ENCODE assay signal across 26 mouse cellular contexts in the genomic region with DNA sequence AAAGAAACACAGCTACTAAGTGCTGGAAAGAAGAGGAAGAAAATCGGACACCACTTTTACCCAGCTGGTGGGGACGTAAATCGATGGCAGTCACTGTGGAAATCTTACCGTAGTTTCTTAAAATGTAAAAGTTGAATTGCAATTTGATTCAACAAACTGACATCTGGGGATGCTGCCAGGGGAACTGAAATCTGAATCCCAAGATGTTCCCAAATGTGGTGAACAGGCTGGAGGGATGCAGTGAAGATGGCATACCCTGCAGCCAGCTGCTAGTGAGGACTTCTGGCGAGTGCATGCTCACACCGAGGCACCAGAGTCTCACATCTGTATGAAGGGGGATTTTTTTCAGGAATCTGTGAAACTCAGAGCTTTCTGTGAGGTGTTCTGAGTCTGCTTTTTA.
DNase-seq lines count a peak whose midpoint lies in the region; ATAC-seq lines count a peak whose summit lies in the region.
"Had no signal": no experiment of that assay in that cellular context is flagged by ENCODE, and none has a peak within 500 bp of the region (broad histone marks: within the 10 kb centered on the region; RNA-seq: fewer than 3 reads in every experiment).

No protein-coding gene starts in this region.

- H3K9ac ChIP-seq in embryonic facial prominence, embryonic 13.5 days, result no peak overlapping the region
- no peak overlapping the region for H3K9ac ChIP-seq in embryonic facial prominence, embryonic 14.5 days (ENCODE audit: low read depth, low read length)
- H3K9ac ChIP-seq: forebrain, embryonic 12.5 days; forebrain, embryonic 15.5 days; heart, embryonic 13.5 days; hindbrain, embryonic 14.5 days had no signal

- H3K4me3 ChIP-seq in embryonic facial prominence, embryonic 13.5 days, result no peak overlapping the region
- no peak overlapping the region for H3K4me3 ChIP-seq in embryonic facial prominence, embryonic 10.5 days
- H3K4me3 ChIP-seq in embryonic facial prominence, embryonic 14.5 days (ENCODE audit: low read depth, low read length), result no peak overlapping the region
- H3K4me3 ChIP-seq: erythroblast, embryonic 14.5 days; forebrain, embryonic 12.5 days; forebrain, embryonic 15.5 days; heart, adult 2 months; heart, embryonic 10.5 days; heart, embryonic 13.5 days had no signal

- intact Hi-C loops in gastrocnemius, postnatal 14 days (cut with DNase I; ENCODE audit: low total_unique reads), result no loop called here

- 40% methylated on average over 6 of the region's 6 CpGs for WGBS in embryonic facial prominence, embryonic 13.5 days
- WGBS in embryonic facial prominence, embryonic 10.5 days, result 81% methylated on average over 6 of the region's 6 CpGs
- WGBS in embryonic facial prominence, embryonic 14.5 days, result 42% methylated on average over 6 of the region's 6 CpGs

- H3K4me1 ChIP-seq in embryonic facial prominence, embryonic 13.5 days, result peaks cover 7% of the 10 kb centered on the region
- H3K4me1 ChIP-seq in embryonic facial prominence, embryonic 10.5 days, result no peaks in the 10 kb centered on the region
- no peaks in the 10 kb centered on the region for H3K4me1 ChIP-seq in embryonic facial prominence, embryonic 14.5 days (ENCODE audit: control insufficient read depth, insufficient read depth, low read length)
- H3K4me1 ChIP-seq: forebrain, embryonic 12.5 days; forebrain, embryonic 15.5 days; heart, embryonic 10.5 days; heart, embryonic 13.5 days had no signal

- no peaks in the 10 kb centered on the region for H3K9me3 ChIP-seq in embryonic facial prominence, embryonic 13.5 days
- H3K9me3 ChIP-seq in embryonic facial prominence, embryonic 10.5 days, result no peaks in the 10 kb centered on the region
- H3K9me3 ChIP-seq in embryonic facial prominence, embryonic 14.5 days (ENCODE audit: control insufficient read depth, low read length), result no peaks in the 10 kb centered on the region
- H3K9me3 ChIP-seq: forebrain, embryonic 12.5 days; forebrain, embryonic 15.5 days; heart, embryonic 10.5 days; heart, embryonic 13.5 days had no signal

- H3K36me3 ChIP-seq in embryonic facial prominence, embryonic 13.5 days, result no peaks in the 10 kb centered on the region
- H3K36me3 ChIP-seq in embryonic facial prominence, embryonic 10.5 days (replicated peaks), result no peaks in the 10 kb centered on the region
- H3K36me3 ChIP-seq in embryonic facial prominence, embryonic 14.5 days (ENCODE audit: control insufficient read depth, insufficient read depth, low read length), result no peaks in the 10 kb centered on the region
- H3K36me3 ChIP-seq: forebrain, embryonic 12.5 days; forebrain, embryonic 15.5 days; heart, embryonic 10.5 days; heart, embryonic 13.5 days had no signal

- H3K4me2 ChIP-seq in embryonic facial prominence, embryonic 13.5 days, result no peak overlapping the region
- no peak overlapping the region for H3K4me2 ChIP-seq in embryonic facial prominence, embryonic 14.5 days (ENCODE audit: low read depth, low read length)
- H3K4me2 ChIP-seq: forebrain, embryonic 12.5 days; forebrain, embryonic 15.5 days; heart, embryonic 13.5 days; hindbrain, embryonic 14.5 days had no signal

- H3K27me3 ChIP-seq in embryonic facial prominence, embryonic 13.5 days, result no peaks in the 10 kb centered on the region
- no peaks in the 10 kb centered on the region for H3K27me3 ChIP-seq in embryonic facial prominence, embryonic 10.5 days (replicated peaks; ENCODE audit: low read depth, poor library complexity, severe bottlenecking)
- H3K27me3 ChIP-seq in embryonic facial prominence, embryonic 14.5 days (replicated peaks; ENCODE audit: control insufficient read depth, insufficient read depth, low read length), result no peaks in the 10 kb centered on the region
- H3K27me3 ChIP-seq: forebrain, embryonic 12.5 days; forebrain, embryonic 15.5 days; heart, embryonic 13.5 days; Patski had no signal

- peak overlapping the region; percentile 12; the same call in 1 of the 2 replicates for H3K27ac ChIP-seq in embryonic facial prominence, embryonic 13.5 days
- no peak overlapping the region for H3K27ac ChIP-seq in embryonic facial prominence, embryonic 10.5 days (replicated peaks)
- H3K27ac ChIP-seq in embryonic facial prominence, embryonic 14.5 days (replicated peaks; ENCODE audit: low read depth, low read length), result peak overlapping the region; percentile 48; the same call in 1 of the 2 replicates
- H3K27ac ChIP-seq: forebrain, embryonic 12.5 days; forebrain, embryonic 15.5 days; heart, adult 2 months; heart, embryonic 10.5 days; heart, embryonic 13.5 days; hindbrain, embryonic 14.5 days; hindbrain, postnatal 0 days had no signal

- no peak for ATAC-seq in embryonic facial prominence, embryonic 13.5 days (ENCODE audit: insufficient number of reproducible peaks, insufficient read depth, low FRiP score, low TSS enrichment, low read depth)
- ATAC-seq in embryonic facial prominence, embryonic 14.5 days (ENCODE audit: low read depth), result no peak
- ATAC-seq: forebrain, embryonic 15.5 days; hindbrain, postnatal 0 days; inflammation-experienced regulatory T-cells, adult 6 months; intestine, embryonic 16.5 days; Patski had no signal

- DNase-seq in embryonic facial prominence, embryonic 10.5 days (ENCODE audit: low spot score), result no peak
- peak; percentile 6 for DNase-seq in gastrocnemius, postnatal 14 days
- no peak for DNase-seq in gastrocnemius, adult 18-20 months (ENCODE audit: low spot score)
- peak; percentile 61 for DNase-seq in embryonic facial prominence, embryonic 14.5 days (ENCODE audit: low spot score)
- no peak for DNase-seq in left cerebral cortex, adult 8-10 months (ENCODE audit: low spot score in 2 of 2)
- DNase-seq: adrenal gland, adult 2 months; adrenal gland, postnatal 14 days; cerebellum, adult 11 months; cerebellum, adult 2 months; cerebellum, adult 9-11 months; cerebellum, postnatal 25 days; heart, adult 2 months; heart, postnatal 14 days; heart, postnatal 4 days; kidney, adult 18-20 months had no signal

Comparison
In these comparisons a context has a peak if more than half of its experiments do, and no peak if none do; other contexts are left out.
1. DNase-seq: peak in gastrocnemius, postnatal 14 days (single experiment) and embryonic facial prominence, embryonic 14.5 days (single experiment); none in embryonic facial prominence, embryonic 10.5 days (single experiment), gastrocnemius, adult 18-20 months (single experiment) and left cerebral cortex, adult 8-10 months (0 of 2).